Mouse (Mus musculus): ENCODE measurements around the gene Gulp1.

Gulp1 gene

GRCm38 (mm10) chr1:44551461-44552370 is at the start of gene Gulp1:
Gulp1 (plus strand) TSS chr1:44551511.
- peak; percentile 69 for DNase-seq (ENCODE audit: low spot score)

GRCm38 (mm10) chr1:44550261-44550660 is 1.1 kb upstream of the Gulp1 start:
- DNase-seq (ENCODE audit: low spot score), result no peak

- peak; percentile 33 for DNase-seq (ENCODE audit: low spot score)
Measured at GRCm38 (mm10) chr1:44552371-44552841, 1.1 kb downstream of the Gulp1 start.

- DNase-seq (ENCODE audit: low spot score), result peak; percentile 37
Measured at GRCm38 (mm10) chr1:44553166-44553898, 2.0 kb downstream of the Gulp1 start.

GRCm38 (mm10) chr1:44567431-44567830 is 16.1 kb downstream of the Gulp1 start:
- DNase-seq (ENCODE audit: low spot score), result no peak

- no peak for DNase-seq (ENCODE audit: low spot score)
Measured at GRCm38 (mm10) chr1:44568296-44568695, 17.0 kb downstream of the Gulp1 start.

GRCm38 (mm10) chr1:44576001-44576400 is 24.7 kb downstream of the Gulp1 start:
- no peak for DNase-seq (ENCODE audit: low spot score)

- DNase-seq (ENCODE audit: low spot score), result no peak
Measured at GRCm38 (mm10) chr1:44576610-44577009, 25.3 kb downstream of the Gulp1 start.

GRCm38 (mm10) chr1:44580390-44580789 is 29.1 kb downstream of the Gulp1 start:
- DNase-seq (ENCODE audit: low spot score), result no peak

- no peak for DNase-seq (ENCODE audit: low spot score)
Measured at GRCm38 (mm10) chr1:44584886-44585385, 33.6 kb downstream of the Gulp1 start.

GRCm38 (mm10) chr1:44591742-44592141 is 40.4 kb downstream of the Gulp1 start:
- no peak for DNase-seq (ENCODE audit: low spot score)

- DNase-seq (ENCODE audit: low spot score), result no peak
Measured at GRCm38 (mm10) chr1:44593109-44593508, 41.8 kb downstream of the Gulp1 start.

- no peak for DNase-seq (ENCODE audit: low spot score)
Measured at GRCm38 (mm10) chr1:44598312-44598711, 47.0 kb downstream of the Gulp1 start.

GRCm38 (mm10) chr1:44613294-44614041 is 62.2 kb downstream of the Gulp1 start:
- no peak for DNase-seq (ENCODE audit: low spot score)

GRCm38 (mm10) chr1:44618751-44619150 is 67.4 kb downstream of the Gulp1 start:
- no peak for DNase-seq (ENCODE audit: low spot score)

GRCm38 (mm10) chr1:44634481-44634880 is 83.2 kb downstream of the Gulp1 start:
- no peak for DNase-seq (ENCODE audit: low spot score)

- DNase-seq (ENCODE audit: low spot score), result no peak
Measured at GRCm38 (mm10) chr1:44645678-44646276, 94.5 kb downstream of the Gulp1 start.

- DNase-seq (ENCODE audit: low spot score), result no peak
Measured at GRCm38 (mm10) chr1:44678974-44679373, 127.7 kb downstream of the Gulp1 start.

GRCm38 (mm10) chr1:44679415-44679814 is 128.1 kb downstream of the Gulp1 start:
- DNase-seq (ENCODE audit: low spot score), result no peak

GRCm38 (mm10) chr1:44682556-44682955 is 131.2 kb downstream of the Gulp1 start:
- no peak for DNase-seq (ENCODE audit: low spot score)

GRCm38 (mm10) chr1:44683723-44684122 is 132.4 kb downstream of the Gulp1 start:
- no peak for DNase-seq (ENCODE audit: low spot score)

Measured in ovary, postnatal 14 days (tissue).